Mouse (Mus musculus): ENCODE results near the gene Rbm18. TPM values are rescaled to one million over a fixed set of nuclear protein-coding genes. Genes with fewer than 3 reads are reported as not detected.

The Rbm18 gene
- polyA plus RNA-seq, 1 experiment: 20.7 TPM

DNA sequence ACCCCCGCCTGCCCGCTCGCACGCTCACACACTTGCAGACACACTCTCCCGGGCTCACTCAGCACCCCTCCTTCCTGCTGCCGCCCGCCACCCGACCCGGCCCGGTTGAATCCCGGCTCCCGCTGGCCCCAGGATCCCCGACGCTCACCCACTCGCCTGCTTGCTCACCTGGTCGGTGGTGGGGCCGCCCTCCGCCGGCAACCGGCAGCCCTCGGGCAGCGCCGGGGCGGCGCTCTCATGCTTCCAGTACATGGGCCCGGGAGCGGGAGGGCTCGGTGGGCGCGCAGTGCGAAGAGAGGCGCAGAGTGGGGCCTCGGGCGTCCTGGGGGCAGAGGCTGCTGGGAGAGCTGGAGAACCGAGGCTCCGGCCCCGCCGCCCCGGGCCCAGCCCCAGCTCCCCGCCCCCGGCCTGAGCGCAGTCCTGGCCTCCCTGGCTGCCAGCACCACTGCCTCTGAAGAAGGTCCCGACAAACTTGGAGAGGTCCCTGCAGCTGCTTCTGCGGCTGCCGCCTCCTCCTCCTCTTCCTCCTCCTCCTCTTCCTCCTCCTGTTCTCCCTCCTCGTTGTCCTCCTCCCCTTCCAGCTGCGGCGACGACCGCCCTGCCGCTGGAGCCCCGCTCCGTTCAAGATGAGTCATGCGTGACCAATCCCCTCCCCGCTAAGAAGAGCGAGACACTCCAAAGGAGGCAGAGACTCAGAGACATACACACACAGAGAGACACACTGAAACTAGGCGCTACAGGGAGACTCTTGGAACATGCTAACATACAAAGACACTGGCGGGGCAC is 31.4 kb downstream of the Rbm18 start, which contains the start of gene Lhx6:
Gene Lhx6 (minus strand): TSS at position 453 of the 786 bp plus-strand sequence.
- Histone ChIP-seq H3K4me3 (ENCODE audit: insufficient read depth, low read length) (peak within 1 kb of the TSS; percentile 32), H3K27ac (ENCODE audit: insufficient read depth, low read depth, low read length) (no peak within 1 kb of the TSS), H3K4me1 (ENCODE audit: control insufficient read depth, insufficient read depth, low read length) (no peaks in the 10 kb centered on the region)
- TF ChIP-seq CTCF (IDR thresholded peaks at IDR 0.05; ENCODE audit: low read depth, low read length) (no peak), POLR2A (IDR thresholded peaks at IDR 0.05; ENCODE audit: borderline replicate concordance, low read depth, low read length) (no peak)

DNA sequence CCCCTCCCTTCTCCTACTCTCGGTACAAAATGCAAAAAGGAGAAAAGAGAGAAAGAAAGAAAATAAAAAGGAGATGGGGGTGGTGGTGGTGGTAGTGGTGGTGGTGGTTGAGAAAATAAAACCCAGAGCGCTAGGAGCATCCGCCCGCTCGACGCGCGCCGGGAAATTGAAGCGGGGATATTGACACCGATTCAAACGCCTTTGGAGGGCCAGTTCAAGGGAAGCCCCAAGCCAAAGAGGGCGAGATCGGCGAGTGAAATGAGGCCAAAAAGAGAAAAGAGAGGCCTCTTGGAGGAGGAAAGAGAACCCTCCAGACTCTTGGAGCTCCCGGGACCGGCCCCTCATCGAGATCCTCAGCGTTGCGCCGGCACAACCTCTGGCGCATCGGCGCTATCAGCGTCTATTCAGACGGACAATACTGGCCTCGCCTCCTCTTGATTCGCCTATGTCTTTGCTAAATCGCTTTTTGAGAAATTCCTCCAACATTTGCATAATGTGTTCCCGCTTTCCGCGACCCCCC is 32.1 kb downstream of the Rbm18 start:
- H3K4me3 ChIP-seq (ENCODE audit: insufficient read depth, low read length): no peak overlapping the region
- TF ChIP-seq POLR2A (IDR thresholded peaks at IDR 0.05; ENCODE audit: borderline replicate concordance, low read depth, low read length): no peak
- TF ChIP-seq CTCF (IDR thresholded peaks at IDR 0.05; ENCODE audit: low read depth, low read length): no peak
- no peak overlapping the region for H3K27ac ChIP-seq (ENCODE audit: insufficient read depth, low read depth, low read length)
- H3K4me1 ChIP-seq (ENCODE audit: control insufficient read depth, insufficient read depth, low read length): no peaks in the 10 kb centered on the region

DNA sequence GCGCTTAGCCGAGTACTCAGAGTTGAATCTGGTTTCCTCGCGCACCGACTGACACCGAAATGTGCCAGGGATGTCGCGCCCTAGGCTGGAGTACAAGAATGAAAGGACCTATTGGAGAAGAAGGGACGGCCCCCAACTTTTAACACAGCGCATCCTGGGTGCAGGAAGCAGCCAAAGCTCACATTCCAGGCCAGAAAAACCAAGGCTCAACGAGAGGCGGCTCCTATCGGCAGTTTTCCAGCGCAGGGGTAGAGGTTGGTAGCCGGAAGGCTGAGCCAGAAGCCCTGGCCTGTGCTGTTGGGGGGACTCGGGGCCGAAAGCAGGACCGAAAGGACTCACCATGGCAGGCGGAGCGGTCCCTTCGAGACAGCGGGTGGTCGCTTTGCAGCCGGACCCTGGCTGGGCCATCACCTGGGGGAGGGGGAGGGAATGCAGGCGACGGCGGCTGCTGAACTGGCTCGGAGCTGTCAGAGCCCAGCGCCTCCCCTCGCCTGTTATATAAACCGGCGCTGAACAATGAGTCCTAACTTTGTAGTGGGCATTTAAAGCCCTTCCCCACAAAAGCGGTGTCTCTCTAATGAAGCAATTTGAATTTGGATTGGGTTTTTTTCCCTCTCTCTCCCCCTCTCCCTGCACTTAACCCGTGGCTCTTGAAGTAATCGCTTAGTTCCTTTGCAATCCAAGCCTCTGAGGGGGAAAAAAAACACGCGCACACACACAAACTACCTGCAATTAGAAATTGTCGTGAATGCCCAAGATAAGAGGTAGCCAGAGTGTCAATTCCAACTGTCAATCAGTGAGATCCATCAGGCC is 32.8 kb downstream of the Rbm18 start:
- Histone ChIP-seq H3K27ac (ENCODE audit: insufficient read depth, low read depth, low read length) (no peak overlapping the region), H3K4me3 (ENCODE audit: insufficient read depth, low read length) (no peak overlapping the region), H3K4me1 (ENCODE audit: control insufficient read depth, insufficient read depth, low read length) (no peaks in the 10 kb centered on the region)
- no peak for TF ChIP-seq CTCF (IDR thresholded peaks at IDR 0.05; ENCODE audit: low read depth, low read length)
- TF ChIP-seq POLR2A (IDR thresholded peaks at IDR 0.05; ENCODE audit: borderline replicate concordance, low read depth, low read length): no peak

DNA sequence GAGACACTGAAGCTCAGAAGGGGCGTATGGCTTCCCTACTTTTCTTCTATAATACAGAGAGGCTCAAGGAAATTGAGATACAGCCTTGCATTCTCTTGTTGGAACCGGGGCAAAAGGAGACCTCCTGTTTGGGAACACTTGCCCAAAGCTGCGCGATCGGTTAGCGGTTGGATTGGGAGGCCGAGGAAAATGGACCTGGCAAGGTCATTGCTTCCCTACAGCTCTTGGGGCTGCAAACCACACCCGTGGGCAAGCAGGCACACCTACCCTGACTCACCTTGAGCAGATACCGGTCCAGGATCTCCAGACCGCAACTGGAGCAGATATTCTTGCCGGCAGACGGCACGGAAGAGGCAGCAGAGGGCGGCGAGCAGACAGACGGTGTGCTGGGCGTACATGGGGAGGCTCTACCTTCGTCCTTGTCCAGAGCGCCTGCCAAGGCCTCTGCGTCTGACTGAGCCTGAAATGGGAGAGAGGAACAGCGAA is 33.5 kb downstream of the Rbm18 start:
- no peak for TF ChIP-seq CTCF (IDR thresholded peaks at IDR 0.05; ENCODE audit: low read depth, low read length)
- no peak for TF ChIP-seq POLR2A (IDR thresholded peaks at IDR 0.05; ENCODE audit: borderline replicate concordance, low read depth, low read length)
- Histone ChIP-seq H3K27ac (ENCODE audit: insufficient read depth, low read depth, low read length) (no peak overlapping the region), H3K4me1 (ENCODE audit: control insufficient read depth, insufficient read depth, low read length) (no peaks in the 10 kb centered on the region), H3K4me3 (ENCODE audit: insufficient read depth, low read length) (no peak overlapping the region)

DNA sequence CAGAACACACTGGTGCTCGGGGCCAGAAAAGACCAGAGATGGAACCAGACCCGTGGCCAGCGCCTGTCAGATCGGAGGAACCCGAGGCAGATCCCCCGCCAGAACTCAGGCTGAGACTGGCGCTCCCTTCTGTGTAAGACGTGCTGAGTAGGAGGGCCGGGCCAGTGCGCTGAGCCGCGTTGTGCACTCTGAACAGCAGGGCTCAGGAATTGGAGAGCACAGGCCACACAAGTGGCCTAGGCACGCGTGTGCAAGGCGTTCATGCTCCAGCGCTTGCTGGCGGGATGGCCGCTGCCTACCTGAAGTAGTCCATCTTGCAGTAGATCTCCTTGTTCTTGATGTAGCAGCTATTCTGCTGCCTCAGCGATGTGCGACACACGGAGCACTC is 34.0 kb downstream of the Rbm18 start:
- Histone ChIP-seq H3K27ac (ENCODE audit: insufficient read depth, low read depth, low read length) (no peak overlapping the region), H3K4me1 (ENCODE audit: control insufficient read depth, insufficient read depth, low read length) (no peaks in the 10 kb centered on the region), H3K4me3 (ENCODE audit: insufficient read depth, low read length) (no peak overlapping the region)
- TF ChIP-seq POLR2A (IDR thresholded peaks at IDR 0.05; ENCODE audit: borderline replicate concordance, low read depth, low read length): no peak

DNA sequence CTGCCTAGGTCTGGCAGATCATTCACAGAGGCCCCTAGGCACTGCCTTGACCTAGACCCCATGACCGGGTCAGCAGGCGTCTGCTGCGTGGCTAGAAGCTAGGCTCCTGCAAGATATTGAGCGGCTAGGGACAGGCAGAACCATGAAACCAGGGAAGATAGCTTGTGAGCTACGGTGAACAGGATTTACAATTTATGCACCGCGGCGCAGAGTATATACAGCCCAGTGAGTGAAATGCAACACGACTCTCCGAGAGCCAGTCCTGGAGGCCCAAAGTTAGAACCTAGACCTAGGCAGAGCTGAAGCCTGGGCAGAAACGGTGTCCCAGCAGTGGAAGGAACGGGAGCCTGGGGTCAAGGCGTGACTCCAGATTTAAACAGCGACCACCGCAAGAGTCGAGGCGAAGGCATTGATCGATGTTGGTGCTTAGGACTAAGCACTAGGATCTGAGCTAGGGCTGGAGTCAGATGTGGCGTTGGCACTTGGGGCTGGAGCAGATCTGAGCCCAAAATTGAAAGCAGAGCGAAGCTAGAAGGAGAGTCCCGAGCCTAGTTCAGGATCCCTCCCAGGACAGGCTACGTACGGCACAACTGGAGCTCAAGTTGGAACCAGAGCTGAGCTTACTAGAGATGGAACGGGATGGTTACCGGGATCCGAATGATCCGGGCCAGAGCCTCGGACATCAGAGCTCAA is 34.6 kb downstream of the Rbm18 start:
- no peak overlapping the region for H3K27ac ChIP-seq (ENCODE audit: insufficient read depth, low read depth, low read length)

DNA sequence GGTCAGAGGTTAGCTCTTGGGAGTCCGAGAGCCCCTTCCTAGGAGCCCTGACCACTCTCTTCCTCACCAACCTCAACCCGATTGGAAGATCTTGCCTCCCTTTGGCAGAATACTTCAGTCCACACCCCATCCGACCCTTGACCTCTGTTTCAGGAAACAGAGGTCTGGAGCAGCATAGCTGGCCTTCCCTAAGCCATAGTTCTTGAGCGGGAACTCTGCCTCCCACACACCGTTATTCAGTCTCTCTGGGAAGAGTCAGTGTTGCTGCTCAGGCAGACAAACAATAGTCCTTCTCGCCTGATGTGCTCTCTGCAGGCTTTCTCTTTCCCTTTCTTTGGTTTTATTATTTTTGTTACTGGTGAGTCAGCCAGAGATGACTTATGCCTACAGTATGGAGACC is 36.8 kb downstream of the Rbm18 start:
- Histone ChIP-seq H3K27ac (ENCODE audit: insufficient read depth, low read depth, low read length) (no peak overlapping the region), H3K4me3 (ENCODE audit: insufficient read depth, low read length) (no peak overlapping the region)
- no peak for TF ChIP-seq POLR2A (IDR thresholded peaks at IDR 0.05; ENCODE audit: borderline replicate concordance, low read depth, low read length)
- no peak for TF ChIP-seq CTCF (IDR thresholded peaks at IDR 0.05; ENCODE audit: low read depth, low read length)

More for the DNA sequence above, 34.6 kb downstream of the Rbm18 start:
- Histone ChIP-seq H3K4me3 (ENCODE audit: insufficient read depth, low read length) (no peak overlapping the region), H3K4me1 (ENCODE audit: control insufficient read depth, insufficient read depth, low read length) (no peaks in the 10 kb centered on the region)
- TF ChIP-seq POLR2A (IDR thresholded peaks at IDR 0.05; ENCODE audit: borderline replicate concordance, low read depth, low read length) (no peak), CTCF (IDR thresholded peaks at IDR 0.05; ENCODE audit: low read depth, low read length) (no peak)

DNA sequence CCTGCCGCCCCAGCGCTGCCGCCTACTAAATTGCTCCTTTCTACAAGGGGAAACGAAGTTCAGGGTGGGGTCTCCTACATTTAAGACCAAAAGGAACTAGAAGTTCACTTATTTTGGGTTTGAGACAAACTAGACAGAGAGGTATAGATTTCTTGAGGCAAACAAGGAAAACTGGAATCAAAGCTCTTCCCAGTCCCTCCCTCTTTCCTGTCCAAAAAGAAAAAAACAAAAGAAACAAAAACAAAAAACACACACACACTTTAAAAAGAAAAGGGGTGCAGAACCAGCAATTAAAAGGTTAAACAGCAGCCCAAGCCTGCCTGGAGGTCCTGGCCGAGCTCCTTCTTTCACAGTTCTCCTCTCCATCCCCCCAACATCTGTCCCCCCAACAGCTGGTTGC is 38.6 kb downstream of the Rbm18 start:
- H3K4me3 ChIP-seq (ENCODE audit: insufficient read depth, low read length): no peak overlapping the region
- no peak overlapping the region for H3K27ac ChIP-seq (ENCODE audit: insufficient read depth, low read depth, low read length)

More for the DNA sequence above, 36.8 kb downstream of the Rbm18 start:
- H3K4me1 ChIP-seq (ENCODE audit: control insufficient read depth, insufficient read depth, low read length): no peaks in the 10 kb centered on the region

DNA sequence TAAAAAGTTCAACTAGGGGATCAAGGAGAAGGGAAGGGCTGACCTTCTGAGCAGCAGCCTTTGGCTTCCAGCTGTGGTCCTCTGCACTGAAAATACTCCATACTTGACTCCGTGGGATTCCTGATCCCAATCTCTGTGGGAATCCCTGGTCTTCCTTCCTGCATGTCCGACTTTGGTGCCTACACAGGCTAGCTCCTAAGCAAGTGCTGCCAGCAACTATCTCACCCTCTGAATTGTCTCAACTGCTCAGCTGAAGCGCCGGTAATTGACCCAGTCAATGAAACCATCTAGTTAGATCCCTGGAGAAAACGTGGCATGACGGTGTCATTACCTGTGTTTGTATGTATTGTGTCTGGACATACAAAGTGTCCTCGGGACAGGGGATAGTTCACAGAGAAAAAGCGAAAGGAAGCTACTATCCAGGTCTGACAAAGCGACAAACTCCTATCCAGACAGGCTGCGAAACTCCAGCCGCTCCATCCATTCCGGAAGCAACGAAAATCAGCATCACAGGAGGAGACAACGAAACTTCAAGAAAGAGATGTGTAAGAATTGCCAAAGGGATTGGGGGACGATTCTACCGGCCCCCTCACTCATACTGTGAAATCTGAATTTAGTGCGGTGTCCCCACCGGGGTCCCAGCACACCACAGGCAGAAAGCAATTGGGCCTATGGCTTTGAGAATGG is 39.3 kb downstream of the Rbm18 start:
- Histone ChIP-seq H3K27ac (ENCODE audit: insufficient read depth, low read depth, low read length) (no peak overlapping the region), H3K4me1 (ENCODE audit: control insufficient read depth, insufficient read depth, low read length) (no peaks in the 10 kb centered on the region), H3K4me3 (ENCODE audit: insufficient read depth, low read length) (no peak overlapping the region)
- TF ChIP-seq POLR2A (IDR thresholded peaks at IDR 0.05; ENCODE audit: borderline replicate concordance, low read depth, low read length) (no peak), CTCF (IDR thresholded peaks at IDR 0.05; ENCODE audit: low read depth, low read length) (no peak)

More for the DNA sequence above, 38.6 kb downstream of the Rbm18 start:
- no peak for TF ChIP-seq POLR2A (IDR thresholded peaks at IDR 0.05; ENCODE audit: borderline replicate concordance, low read depth, low read length)
- no peaks in the 10 kb centered on the region for H3K4me1 ChIP-seq (ENCODE audit: control insufficient read depth, insufficient read depth, low read length)

Measured in bone marrow macrophage, adult 2 months (primary cell).